Mouse (Mus musculus) gastrocnemius, postnatal 4 days (tissue): Measurements from ENCODE around the gene Mthfd1l. TPM values are rescaled to one million over a fixed set of nuclear protein-coding genes. Genes with fewer than 3 reads are reported as not detected.

ENCODE experiments used
- DNase-seq, 2 experiments: peaks; one replicate each; pipeline ENCODE4 v3.0.0; 2021 to 2022; ENCODE audit warnings: low spot score in 2 of 2, mixed read lengths in 2 of 2
- total RNA-seq, 2 experiments: library from RNA; stranded (reverse); gene quantifications; 2 replicates each; pipeline ENCODE4 v1.2.3; 2021

Mthfd1l gene
- total RNA-seq, 2 experiments from 2014 or later = 9.1 to 10.1 TPM

DNA sequence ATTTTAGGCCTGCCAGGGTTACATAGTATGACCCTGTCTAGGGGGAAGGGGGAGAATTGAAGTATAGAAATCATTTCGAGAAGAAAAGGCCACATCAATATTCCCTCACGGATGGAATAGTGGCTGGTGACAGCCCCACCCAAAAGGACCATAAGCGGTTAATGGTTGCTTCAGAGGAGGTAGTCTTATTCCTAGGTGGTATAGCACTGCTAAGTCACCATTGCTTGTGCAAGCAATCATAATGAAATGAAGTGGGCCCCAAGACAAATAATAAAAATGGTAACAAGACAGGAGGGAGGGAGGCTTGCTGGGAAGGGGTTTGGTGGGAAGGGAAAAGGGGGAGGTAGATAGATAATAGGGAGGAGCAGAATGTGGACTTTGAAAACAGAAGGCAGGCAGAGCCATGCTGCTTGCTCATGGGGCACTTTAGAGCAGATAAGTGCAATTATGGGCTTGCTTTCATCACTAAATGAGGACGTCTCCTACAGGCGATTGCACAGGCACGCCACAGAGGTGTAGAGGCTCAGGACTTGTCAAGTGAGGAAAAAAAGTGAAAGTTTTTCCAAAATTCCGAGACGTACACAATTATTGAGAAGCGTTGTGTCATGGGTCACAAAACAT is 105.4 kb downstream of the Mthfd1l start:
- no peak for DNase-seq

GRCm38 (mm10) chr10:4078979-4079630 is 106.2 kb downstream of the Mthfd1l start:
- DNase-seq = no peak

GRCm38 (mm10) chr10:4079643-4080244 is 106.8 kb downstream of the Mthfd1l start:
- peak; percentile 56 to 63 for DNase-seq

DNA sequence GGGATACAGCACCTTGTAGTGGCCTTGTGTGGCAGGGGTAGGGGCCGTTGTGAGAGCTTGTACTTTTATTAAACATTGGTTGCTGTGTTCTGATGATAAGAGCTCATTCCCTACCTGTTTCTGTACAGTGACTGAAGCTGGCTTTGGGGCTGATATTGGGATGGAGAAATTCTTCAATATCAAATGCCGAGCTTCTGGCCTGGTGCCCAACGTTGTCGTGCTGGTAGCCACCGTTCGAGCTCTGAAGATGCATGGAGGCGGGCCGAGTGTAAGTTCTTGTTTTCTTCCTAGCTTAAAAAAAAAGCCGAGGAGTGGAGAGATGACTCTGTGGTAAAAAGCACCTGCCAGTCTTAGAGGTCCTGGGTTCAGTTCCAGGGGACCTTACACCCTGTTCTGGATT is 110.7 kb downstream of the Mthfd1l start:
- no peak for DNase-seq

GRCm38 (mm10) chr10:4084907-4085306 is 112.0 kb downstream of the Mthfd1l start:
- DNase-seq = no peak

DNA sequence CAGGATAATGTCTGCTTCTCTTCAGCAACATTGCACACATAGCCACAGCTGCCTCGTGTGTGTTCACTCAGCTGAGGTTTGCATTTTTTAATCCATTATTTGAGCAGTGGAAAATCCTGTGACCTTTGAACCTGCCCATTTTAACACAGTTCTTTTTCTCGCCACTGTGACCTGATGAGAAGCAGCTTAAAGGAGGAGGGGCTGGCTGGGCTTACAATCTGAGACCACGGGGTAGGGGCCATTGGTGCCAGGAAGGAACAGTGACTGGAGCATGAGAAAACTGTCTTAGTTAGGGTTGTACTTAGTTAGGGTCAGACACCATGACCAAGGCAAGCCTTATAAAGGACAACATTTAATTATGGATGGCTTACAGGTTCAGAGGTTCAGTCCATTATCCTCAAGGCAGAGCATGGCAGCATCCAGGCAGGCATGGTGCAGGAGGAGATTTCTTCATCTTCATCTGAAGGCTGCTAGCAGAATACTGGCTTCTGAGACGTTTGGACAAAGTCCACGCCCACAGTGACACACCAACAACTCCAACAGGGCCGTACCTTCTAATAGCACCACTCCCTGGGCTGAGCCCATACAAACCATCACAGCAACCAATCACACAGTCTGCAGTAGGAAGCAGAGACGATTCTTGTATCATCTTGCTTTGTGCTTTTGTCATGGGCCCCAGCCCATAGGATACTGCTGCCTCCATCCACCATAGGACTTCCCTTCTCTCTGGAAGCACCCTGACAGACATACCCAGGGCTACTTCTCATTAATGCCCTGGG is 112.6 kb downstream of the Mthfd1l start:
- DNase-seq = no peak

DNA sequence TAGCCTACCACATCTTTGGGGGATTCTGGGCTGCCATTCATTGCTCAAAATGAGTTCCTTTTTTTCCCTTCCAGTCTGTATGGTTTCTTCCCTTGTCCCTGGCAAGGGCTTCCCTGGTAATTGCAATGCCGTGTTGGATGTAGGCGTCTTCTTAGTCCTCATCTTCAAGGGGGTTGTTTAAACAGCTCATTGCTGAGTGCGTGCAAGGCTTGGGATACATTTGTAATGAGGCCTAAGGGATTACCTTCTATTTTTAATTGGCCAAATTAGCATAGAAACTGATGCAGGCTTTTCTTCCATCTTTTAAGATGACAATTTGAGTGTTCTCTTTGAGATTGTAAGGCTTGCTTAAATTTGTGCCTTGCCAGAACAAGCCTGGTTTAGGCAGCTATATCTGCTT is 114.6 kb downstream of the Mthfd1l start:
- no peak for DNase-seq

DNA sequence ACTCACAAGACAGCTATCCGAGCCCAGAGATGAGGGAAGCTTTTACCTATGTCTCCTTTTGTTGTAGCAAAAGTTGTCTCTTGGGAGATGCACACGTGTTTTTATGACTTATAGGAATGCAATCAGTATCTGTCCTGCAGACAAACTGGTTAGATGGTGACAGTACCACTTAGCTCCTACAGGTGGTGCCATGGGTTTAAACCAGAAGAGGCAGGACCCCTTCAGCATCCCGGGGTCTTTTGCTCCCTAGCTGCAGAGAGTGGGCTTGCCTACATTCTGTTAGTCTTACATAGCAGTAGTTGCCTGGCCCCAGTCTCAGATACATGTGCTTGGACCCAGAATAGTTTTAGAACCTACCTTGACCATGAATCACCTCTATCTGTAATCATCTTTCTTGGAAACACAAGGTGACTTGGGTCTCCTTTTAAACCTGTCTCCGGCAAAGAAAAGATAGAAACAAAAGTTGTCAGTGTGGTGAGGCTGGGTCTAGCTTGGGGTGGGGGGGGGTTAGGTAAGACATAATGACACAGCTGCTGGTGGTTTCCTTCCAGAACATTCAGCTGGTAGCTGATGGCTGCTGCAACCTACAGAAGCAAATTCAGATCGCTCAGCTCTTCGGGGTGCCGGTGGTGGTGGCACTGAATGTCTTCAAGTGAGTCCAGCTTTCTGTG is 116.0 kb downstream of the Mthfd1l start:
- no peak for DNase-seq

DNA sequence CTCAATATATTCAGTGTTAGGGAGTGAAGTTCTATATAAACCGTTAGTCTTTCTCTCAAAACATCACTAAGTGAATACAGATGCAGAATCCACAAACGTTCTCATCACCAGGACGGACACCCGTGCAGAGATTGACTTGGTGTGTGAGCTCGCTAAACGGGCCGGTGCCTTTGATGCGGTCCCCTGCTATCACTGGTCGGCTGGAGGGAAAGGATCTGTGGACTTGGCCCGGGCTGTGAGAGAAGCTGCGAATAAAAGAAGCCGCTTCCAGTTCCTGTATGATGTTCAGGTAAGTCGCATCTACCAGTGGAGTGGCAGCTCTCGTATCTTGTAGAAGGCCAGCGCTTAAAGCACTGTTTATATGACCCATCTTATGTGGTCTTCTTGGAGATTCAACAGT is 117.0 kb downstream of the Mthfd1l start:
- no peak for DNase-seq

- DNase-seq = no peak
These were observed 120.1 kb downstream of the Mthfd1l start for GRCm38 (mm10) chr10:4092990-4093389.

DNA sequence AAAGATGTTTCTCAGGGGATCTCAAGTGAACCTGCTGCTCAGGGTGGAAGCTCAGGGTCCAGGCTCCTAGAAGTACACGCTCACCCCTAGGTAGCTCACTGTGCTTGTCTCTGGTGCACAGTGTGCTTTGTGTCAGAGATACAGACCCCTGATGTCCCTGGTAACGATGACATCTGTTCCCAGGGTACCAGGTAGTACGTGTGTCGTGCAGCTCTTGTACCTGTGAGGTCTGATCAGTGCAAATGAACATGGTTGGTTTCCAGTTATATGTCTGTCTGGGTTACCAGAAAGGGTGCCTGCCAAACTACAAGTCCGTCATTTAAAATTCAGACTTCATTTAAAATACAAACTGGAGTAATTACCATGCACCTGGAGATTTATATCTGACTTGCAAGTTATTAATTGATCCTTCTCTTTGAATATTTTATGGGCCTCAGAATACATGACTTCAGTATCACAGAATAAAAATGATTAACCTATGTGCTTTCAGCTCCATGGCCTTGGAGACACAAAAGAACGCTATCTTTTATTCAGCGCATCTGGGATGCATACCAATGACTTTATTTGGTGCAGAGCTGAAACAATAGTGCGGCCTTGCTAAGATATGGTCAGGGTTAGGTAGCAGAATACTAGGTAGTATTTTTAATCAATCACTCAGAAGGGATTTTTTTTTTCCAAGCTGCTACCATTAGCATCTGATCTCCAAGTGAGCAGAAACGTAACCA is 121.3 kb downstream of the Mthfd1l start:
- no peak for DNase-seq

- no peak for DNase-seq
These were observed 123.2 kb downstream of the Mthfd1l start for GRCm38 (mm10) chr10:4096151-4096550.

DNA sequence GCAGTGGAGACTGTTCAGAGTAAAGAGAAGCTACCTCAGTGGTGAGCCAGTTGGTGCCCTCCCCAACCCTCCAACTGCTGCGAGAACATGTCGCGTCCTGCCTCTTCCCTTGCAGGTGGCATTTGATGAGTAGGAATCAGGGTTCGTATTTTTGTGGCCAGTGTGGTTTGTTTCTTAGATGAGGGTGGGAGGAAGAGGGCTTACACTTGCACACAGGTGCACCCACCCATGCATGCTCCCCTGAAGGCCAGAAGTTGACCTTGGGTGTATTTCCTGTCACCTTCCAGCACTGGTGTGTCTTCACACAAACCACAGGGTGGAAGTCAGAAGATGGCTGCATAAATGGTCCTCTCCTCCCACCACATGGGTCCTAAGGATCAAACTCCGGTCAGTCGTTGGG is 127.1 kb downstream of the Mthfd1l start:
- no peak for DNase-seq

DNA sequence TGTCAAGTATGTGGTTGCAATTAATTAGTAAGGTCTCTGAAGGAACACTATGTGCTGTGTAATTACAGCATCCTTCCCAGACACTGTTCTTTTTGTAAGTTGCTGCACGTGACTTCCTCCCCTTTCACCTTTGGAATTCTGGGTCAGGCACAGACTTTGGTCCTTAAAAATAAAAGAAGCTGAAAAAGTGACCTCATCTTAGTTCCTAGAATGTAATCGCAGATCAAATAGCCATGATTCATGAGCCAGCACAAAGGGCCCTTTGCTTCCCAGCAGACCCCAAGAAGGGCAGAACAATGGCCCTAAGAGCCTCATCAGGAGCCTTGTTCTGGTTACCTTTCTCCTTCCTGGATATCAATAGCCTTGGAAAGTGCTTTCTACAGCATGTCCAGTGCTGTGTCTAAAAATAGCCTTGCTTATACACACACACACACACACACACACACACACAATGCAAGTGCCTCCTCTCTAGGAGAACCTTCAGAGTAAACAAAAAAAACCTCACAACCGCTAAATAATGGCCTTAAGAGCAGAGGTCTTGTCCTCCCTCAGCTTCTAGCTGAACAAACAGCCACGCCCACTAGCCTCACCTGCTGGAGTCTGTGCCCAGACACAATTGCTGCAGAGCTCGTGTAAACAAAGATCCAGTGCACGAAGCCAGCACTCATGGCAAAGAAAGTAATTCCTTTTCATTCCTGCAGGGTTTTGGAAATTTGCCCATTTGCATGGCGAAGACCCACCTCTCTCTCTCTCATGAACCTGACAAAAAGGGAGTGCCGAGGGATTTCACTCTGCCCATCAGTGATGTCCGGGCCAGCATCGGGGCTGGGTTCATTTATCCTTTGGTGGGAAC is 133.0 kb downstream of the Mthfd1l start:
- DNase-seq = no peak

DNA sequence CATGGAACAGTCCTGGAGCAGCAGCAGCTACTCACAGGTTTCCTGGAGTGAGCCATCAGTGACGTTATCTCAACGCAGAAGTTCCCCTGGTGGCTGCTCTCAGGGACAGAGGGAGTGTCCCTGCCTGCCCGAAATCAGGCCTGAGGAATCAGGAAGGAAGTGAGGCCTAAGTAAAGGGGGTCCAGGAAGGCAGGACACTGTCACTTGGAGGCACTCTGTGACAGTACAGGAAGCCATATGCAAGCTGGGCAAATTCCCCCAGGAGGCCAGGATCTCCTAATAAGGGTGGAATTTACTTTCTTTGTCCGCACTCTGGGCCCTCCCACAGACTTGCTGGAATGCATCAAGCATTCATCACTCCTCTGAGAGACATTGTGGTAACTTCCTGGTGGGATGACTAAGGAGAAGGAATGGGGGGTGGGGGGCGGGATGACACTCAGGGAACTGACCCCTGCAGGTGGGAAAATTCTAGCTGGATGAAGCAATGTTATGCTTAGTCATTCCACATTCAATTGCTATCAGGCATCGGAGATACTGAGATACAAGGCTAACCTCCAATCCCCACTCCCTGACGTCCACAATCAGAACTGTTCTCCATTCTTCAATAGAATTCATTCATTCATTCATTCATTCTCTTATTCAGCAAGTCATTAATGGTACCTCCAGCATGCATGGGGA is 134.9 kb downstream of the Mthfd1l start:
- peak in 1 of 2 experiments; percentile 27 for DNase-seq

DNA sequence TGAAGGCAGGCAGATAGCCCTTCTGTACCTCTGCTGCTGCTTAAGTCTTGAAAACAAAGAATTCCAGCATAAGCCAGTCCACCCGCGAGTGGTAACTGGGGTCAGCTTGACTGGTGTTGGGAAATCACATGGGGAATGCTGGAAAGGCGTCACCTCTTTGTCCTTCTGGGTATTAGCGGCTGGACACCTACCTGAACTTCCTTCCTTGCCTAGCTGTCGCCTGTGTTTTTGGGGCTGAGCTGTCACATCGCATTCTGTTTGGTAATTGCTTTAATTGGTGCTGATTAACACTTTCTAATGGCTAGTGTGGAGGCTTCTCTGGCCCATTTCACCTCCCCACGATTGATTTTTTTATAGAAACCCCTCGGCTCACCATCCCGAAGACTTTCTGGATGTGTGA is 135.5 kb downstream of the Mthfd1l start:
- DNase-seq = no peak

DNA sequence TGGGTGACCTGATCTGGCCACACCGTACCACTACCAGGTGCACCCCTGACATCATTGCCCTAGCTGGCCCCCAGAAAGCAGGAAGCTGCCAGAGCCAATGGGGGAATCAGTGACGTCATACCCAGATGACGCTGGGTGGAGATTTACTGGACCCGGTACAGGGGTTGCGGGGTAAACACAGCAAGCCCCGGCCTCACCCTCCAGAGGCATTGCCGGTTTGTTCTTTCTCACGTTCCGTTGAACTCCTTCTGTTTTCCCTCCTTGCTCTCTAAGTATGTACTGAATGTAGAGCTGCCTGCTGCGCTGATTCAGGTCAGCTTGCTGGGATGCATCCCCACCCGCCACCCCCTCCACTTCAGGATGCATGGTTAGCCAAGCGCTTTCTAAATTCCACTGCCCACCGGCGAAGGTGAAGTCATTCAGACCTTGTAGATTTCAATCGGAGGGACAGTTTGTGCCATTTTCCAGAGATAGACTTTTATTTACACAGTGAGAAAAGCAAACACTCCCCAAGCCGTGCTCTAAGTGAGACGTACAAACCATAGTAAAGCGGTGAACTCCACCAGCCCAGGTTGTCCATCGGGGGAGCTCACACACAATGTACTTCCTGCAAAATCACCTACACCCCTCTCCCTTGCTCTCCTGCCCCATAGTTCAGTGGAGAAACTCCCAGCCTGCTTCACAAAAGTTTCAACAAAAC is 138.3 kb downstream of the Mthfd1l start:
- DNase-seq = no peak

DNA sequence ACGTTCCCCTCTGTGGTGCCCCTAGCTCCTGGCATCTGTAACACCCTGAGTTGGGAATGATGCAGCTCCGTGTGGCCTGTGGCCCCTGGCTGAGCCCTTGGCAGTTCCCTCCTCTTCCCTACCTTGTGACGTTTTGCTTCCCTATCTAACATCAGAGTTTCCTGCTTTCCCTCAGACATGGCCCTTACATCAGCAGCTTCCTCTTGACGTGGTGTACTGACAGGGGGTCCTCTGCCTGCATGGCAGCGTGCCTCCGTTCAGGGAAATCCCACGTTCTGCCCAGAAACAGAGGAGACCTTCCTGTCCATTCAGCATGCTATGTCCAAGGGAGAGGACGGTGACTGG is 138.8 kb downstream of the Mthfd1l start:
- no peak for DNase-seq
